Mouse (Mus musculus): ENCODE measurements at regions not wholly inside any gene's neighbourhood (a gene's known extent, or its start where the extent isn't known, plus 50 kb on each side); places are given as distances from the start of the nearest gene placed in this dataset.

DNA sequence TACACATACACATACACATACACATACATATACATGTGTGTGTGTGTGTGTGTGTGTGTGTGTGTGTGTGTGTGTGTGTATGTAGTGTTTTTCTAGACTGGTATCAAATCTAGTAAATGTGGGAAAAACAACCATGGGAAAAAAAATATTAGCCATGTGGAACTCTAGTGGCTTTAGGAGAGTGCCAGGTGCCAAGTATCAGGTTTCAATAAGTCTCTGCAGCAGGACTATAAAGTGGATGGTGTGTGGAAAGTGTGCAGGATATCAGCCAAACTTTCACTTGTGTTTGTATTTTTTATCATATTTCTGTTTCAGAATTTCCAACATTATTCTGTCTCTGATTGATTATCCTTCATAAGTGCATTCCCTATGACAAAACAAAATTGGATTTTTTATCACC is 653.3 kb upstream of the Fam98a start:
- no peak for DNase-seq (ENCODE audit: low spot score)

GRCm38 (mm10) chr17:76184813-76185212 is 633.1 kb upstream of the Fam98a start:
- no peak for DNase-seq (ENCODE audit: low spot score)

DNA sequence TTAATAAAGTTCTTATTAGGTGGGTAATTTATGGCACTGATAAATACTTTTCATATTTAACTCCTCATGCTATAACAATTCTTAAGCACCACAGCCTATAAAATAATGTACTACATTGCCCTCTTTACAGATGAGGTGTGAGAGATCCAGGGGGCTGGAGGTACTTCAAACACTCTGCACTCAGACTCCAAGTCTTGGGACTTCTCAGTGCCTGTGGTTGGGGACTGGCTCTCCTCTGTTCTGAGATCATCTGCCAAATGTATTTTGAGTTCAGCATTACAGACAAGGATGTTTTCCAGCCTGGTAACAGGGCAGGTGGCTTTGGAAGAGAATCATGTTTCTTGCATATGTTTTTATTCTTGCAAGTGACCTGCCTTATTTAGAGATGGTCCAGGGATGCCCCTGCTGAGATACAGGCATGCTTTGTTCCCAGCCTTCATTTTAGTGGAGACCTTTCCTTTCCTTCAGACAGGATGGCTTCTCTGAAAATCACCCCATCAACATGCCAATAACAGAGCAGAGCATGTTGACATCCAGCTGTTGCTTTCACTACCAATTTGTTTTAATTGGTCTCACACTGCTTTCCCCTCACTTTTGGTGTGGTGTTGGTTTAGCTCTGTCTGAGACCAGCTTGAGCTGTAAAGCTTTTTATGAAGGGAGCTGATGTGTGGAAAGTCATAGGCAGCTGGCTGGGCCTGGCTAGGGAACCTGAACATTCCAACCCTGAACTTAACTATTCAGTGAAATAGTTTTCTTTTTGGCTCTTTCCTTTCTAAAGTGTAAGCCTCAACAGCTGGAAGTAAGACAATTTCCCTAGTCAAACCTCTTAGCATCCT is 585.1 kb upstream of the Fam98a start:
- DNase-seq (ENCODE audit: low spot score): no peak

DNA sequence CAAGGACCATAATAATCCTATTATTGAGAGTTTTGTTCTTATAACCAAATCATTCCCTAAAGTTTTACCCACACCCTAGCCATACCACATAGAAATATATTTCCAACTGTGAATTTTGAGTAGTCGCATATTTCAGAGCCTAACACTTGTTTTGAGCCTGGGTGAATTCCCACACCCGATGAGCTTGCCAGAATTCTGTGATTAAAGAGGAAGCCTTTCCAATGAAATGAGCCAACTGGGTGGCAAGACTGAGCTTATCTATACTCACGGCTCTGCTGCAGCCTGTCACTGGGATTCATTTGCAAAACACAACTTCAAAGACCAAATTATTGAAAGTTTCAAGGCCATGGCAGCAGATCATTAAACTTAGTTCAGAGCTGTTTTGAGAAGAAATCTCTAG is 582.3 kb upstream of the Fam98a start:
- DNase-seq (ENCODE audit: low spot score): no peak

DNA sequence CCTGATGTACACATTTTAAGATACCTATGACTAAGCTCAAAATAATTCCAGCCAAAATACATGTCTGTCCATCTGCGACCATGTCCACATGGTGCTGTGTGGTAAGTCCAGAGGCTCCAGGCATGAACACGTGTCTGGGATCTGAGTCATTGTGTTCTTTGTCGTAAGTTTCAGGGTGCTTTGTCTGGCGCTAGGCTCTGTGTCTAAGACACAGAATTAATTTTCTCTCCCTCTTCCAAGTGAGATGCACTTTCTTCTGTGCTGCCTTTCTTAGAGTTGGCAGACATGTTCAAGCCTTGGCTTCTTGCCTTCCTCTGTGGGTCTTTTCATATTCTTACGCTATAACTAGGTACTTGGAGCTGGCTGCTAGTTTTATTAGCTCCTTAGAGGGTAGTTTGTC is 573.5 kb upstream of the Fam98a start:
- no peak for DNase-seq (ENCODE audit: low spot score)

DNA sequence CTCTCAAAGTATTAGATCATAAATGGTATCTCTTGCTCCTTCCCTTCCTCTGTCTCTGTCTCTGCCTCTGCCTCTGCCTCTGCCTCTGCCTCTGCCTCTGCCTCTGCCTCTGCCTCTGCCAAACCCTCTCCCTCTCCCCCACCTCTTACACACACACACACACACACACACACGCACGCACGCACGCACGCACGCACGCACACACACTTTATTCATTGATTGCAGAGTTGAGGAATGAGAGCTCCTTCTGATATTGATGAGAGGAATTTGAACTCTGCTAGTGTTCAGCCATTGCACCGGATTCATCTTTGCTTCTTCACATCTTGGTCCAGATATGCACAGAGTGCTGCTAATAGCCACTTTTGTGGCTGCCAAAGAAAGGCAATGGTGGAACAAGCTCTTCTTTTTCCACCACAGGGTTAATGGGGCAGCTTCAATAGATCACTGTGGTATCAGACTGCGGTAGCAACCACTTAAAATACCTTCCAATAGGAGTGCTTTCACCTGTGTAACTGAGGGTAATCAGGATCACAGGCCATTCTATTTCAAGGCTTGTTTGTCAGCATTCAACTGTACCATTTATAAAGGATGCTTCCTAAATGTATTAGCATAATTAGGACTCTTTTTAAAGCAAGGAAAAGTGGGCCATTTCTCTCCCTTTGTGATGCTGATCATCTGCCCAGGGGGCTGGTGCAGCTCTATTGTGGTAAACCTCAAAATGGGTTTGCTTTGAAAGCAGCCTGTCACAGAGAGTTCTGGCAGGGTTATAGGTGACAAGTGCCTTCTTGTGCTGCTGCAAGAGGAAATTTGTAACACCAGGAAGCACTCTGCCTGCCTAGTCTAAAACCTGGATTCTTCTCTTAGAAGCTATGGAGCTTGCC is 559.8 kb upstream of the Fam98a start:
- DNase-seq (ENCODE audit: low spot score): no peak

DNA sequence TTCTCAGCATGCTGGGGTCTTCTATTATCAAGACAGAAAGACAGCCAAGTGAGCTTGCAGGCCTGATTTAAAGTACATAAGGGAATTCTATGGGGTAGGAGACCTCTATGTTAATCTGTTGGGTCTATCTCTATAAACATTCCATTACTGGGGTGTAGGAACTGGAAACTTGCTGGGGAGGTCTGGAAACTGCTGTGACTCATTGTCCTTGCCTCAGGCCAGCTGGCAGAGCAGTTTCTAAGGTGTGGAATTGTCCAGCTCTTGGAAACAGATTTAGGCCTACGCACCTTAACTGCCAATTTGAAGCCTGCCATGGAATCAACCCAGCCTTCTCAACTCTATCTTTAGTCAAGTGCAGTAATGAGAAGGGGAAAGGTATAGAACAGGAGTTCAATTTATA is 559.1 kb upstream of the Fam98a start:
- DNase-seq (ENCODE audit: low spot score): no peak

DNA sequence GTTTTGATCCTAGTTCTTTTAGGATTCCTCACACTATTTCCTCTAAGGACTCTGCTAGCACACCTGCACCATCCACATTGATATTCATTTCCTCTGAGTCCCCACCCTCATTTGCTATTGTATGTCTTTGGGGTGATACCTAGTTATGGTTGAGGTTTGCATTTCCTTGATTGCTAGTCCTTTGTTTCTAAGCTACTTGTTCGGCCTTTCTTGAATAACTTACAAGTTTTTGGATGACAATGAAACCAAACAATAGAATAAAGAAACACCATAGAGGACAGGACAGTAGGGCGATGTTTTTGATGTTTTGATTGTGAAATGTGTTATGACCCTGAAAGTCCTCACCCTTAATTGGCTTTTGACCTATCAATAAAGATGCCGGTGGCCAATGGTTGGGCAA is 531.8 kb upstream of the Fam98a start:
- no peak for DNase-seq (ENCODE audit: low spot score)

GRCm38 (mm10) chr17:76081780-76082179 is 530.0 kb upstream of the Fam98a start:
- no peak for DNase-seq (ENCODE audit: low spot score)

GRCm38 (mm10) chr17:76046438-76046837 is 494.7 kb upstream of the Fam98a start:
- no peak for DNase-seq (ENCODE audit: low spot score)

DNA sequence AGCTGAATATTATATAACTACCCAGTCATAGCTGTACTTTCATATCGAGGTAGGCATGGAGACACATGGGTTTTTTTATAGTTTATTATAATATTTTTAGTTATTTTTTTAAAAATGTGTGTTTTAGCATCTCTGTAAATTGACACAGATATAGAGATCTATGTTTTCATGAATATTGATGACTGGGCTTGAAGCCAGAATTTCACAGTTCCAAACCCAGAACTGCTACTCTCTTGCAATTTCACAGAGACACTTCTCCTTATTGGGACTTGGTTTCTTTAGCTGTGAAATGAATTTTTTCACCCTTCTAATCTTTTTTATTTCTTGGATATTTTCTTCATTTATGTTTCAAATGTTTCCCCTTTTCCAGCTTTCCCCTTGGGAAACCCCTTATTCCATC is 481.0 kb upstream of the Fam98a start:
- no peak for DNase-seq (ENCODE audit: low spot score)

DNA sequence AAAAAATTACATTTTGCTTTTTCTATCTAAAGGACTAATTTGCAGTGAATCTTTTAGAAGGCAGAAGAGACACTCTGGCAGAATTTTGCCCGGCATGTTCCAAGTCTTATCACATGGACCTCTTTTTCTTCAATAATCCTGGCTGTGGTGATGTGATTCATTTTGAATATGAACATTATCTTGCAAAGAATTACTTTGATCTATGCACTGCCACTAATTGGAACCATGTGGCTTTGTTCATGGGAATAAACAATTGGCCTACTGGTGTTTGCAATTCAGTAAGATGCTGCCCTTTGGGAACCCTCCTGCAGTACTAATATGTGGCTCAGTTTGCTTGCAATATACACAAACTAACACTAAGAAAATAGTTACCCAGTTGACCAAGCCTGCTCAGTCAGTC is 456.3 kb upstream of the Fam98a start:
- DNase-seq (ENCODE audit: low spot score): no peak

DNA sequence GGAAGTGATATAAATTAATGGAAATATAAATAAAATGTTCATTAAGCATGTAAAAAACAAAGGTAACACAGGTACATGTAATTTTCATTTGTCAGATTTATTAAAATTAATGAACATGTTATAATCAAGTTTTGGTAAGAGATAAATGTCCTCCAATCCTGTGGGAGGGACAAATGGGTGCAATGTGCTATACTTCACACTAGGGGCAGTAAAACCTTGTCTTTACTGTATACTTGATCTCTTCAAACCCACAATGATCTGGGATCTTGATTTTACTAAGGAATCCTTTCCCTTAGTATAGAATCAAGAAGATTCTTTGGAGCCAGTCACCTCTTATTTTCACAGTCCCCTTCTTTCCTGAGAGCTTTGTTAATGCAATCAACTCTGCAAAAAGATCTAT is 451.1 kb upstream of the Fam98a start:
- no peak for DNase-seq (ENCODE audit: low spot score)

GRCm38 (mm10) chr17:75961371-75961770 is 409.6 kb upstream of the Fam98a start:
- DNase-seq (ENCODE audit: low spot score): no peak

DNA sequence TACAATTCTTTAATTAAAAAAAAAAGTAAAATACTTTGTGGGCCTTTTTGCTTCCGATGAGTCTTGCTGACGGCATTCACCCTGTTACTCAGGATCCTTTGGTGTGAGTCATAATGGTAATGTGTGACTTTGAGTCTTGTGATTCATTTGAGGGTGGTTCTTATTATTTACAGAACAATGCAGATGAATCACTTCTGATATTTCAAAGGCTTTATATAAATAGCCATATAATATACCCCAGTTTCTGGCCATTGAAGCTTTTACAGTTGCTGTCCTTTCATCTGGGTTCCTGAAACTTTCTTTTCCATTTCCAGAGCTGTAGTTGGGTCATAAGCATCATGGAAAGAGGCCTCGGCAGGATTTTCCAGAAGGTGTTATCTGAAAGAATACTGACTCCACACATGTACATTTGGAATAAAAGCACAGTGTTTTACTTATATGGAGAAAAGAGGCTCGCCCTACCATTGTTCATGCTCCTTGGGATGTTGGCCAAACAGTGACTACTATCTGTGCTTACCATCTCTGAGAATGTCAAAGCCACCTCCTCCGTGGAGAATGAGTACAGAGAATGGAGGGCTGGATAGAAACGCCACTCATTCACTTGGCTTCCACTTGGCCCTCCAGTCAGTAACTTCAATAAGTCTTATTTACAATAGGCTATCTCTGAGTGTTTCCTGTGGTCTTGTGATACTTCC is 385.1 kb upstream of the Fam98a start:
- DNase-seq (ENCODE audit: low spot score): no peak

- peak; percentile 26 for DNase-seq (ENCODE audit: low spot score)
Measured at GRCm38 (mm10) chr17:75931022-75931421, 379.3 kb upstream of the Fam98a start.

DNA sequence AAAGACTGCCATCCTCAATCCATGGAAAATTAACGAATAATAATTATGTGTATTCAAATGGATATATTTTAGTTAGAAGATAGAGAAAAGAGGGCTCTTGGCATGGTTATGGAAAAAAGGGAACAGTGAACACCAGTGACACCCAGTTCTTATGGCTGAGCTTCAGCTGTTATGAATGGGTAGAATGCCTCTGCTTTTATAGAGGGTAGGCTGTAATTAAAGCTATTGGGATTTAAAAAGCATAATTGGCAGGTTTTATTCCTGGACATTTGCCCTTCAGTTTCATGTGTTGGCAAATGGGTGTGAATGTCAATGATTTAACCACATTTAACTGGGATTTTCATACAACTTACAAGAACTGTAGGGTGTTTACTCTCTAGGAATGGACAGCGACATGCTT is 368.5 kb upstream of the Fam98a start:
- DNase-seq (ENCODE audit: low spot score): no peak

GRCm38 (mm10) chr17:75917020-75917419 is 365.3 kb upstream of the Fam98a start:
- no peak for DNase-seq (ENCODE audit: low spot score)

- no peak for DNase-seq (ENCODE audit: low spot score)
Measured at GRCm38 (mm10) chr17:75916590-75916989, 364.8 kb upstream of the Fam98a start.

GRCm38 (mm10) chr17:75915256-75915655 is 363.5 kb upstream of the Fam98a start:
- no peak for DNase-seq (ENCODE audit: low spot score)

GRCm38 (mm10) chr17:75907085-75907484 is 355.3 kb upstream of the Fam98a start:
- DNase-seq (ENCODE audit: low spot score): no peak

- no peak for DNase-seq (ENCODE audit: low spot score)
Measured at GRCm38 (mm10) chr17:75906643-75907042, 354.9 kb upstream of the Fam98a start.

- DNase-seq (ENCODE audit: low spot score): no peak
Measured at GRCm38 (mm10) chr17:75895436-75895835, 343.7 kb upstream of the Fam98a start.
